Mouse (Mus musculus) CD4-positive, CD25-positive, alpha-beta regulatory T cell, adult 4 months (primary cell): ENCODE measurements around the gene Tnfsf8. TPM values are rescaled to one million over a fixed set of nuclear protein-coding genes. Genes with fewer than 3 reads are reported as not detected.

ENCODE experiments used
- ATAC-seq: one replicate; pipeline ENCODE4 v1.8.0; 2017
- polyA plus RNA-seq, 2 experiments: library from polyadenylated mRNA; unstranded; fragments of 100-300 nt; shearing (Covaris generic); gene quantifications; one replicate each; pipeline ENCODE4 v1.2.1; 2017

The Tnfsf8 gene
- polyA plus RNA-seq = 10 to 100 TPM; 55.6 to 63.7 TPM

DNA sequence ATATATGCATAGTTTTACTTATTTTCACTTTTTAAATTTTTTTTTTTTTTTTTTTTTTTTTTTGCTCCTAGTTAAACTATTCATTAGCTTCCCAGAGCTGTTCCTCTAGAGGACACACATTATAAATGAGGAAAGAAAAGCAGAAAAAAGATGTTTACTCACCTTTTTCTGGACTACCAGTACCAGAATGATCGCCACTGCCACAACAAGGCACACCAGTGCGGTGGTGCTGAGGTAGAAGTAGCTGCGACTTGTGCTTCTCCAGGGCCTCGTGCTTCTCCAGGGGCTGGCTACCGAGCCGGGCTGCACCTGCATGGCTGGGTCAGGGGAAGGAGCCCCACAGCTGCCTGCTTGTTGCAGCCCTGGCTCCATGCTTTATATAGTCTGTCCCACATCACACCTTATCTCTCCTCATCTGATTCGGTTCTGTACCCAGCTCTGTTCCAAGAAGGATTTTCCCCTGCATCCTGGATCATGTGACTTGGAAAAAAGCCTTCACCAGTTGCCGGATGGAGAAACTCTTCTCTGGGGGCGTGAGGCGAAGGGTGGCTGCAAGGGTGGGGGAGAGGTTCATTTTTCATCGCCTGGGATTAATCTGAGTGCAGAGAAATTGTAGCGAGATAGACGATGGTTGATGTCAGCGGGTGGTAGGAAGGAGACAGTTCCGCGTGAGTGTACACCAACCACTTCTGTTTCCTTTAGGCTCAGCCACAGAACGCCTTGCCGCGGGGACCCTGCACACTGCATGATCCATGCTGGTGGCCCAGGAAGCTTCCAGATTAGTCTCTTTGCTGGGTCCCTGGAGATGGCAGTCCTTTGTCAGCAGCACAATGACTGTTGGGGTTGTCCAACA is at the start of gene Tnfsf8:
Gene Tnfsf8 (minus strand): TSS at position 660 of the 853 bp plus-strand sequence.
- peak; percentile 64 for ATAC-seq

DNA sequence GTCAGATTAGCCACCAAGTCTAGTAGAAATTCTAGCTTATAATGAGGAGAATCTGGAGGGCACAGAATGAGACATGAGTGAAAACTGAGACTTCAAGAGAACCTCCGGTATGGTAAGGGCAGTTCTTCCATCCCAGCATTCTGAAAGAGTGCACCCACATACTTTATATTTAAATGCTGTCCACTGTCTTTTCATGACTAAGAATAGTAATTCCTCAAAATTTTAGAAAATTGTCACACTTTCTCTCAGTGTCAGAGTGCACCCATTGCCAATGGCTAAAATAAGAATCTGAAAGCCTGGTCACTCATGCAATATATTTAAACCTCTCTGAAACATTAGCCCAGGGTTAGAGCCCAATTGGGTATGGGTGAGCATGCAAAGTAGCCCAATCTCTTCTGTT is 47.4 kb upstream of the Tnfsf8 start:
- no peak for ATAC-seq

DNA sequence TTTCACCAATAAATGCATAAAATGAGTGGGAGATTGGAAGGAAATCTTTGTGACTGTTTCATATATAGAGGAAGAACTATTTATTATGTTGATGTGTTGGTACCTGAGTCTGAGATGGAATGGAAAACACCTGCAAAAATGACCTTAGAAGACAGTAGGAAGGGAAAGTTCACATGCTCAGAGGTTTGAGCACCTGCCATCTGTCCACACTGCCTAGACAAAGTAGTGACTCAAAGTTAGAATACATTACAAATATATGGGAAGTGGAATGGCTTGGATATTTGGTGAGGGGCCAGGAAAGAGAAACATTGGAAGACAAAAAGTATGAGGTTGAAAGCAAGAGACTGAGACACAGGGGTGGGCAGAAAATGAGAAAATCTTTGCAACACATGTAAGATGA is 46.3 kb upstream of the Tnfsf8 start:
- no peak for ATAC-seq

DNA sequence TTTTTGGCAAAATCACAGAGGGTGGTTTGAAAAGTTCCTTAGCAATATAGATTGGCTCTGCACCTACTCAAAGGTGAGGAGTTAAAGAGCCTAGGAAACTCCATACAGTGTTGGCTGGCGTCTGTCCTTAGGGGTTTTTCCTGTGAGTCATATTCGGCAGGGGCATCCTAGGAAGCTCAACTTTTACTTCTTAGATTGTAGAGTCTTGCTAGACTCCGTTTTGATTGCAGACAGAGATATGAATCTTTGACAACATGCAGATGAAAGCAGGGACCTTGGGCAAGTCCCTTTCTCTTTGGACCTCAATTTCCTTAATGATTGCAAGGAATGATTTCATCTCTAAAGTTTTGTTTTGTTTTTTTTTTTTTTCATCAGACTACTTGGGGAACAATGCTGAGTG is 44.9 kb upstream of the Tnfsf8 start:
- peak; percentile 88 for ATAC-seq

DNA sequence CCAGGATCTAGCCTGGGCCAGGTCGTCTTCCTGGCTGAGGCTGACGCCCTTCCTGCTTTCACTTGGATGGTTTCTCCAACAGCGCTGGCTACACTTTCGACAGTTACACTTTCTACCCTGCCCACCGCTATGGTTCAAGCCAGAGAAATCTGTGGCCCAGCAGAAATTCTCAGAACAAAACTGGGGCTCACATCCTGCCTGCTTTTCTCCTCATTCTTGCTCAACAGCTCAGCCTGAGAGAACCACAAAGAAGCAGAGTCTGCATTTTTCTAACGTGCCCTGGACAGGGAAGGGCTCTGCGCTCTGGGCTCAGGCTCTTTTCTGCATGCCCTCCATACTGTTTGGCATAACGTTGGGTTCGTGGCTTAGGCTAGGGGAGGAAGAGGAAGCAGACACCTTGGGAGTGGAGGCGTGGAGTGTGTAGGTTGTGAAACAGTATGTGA is 38.0 kb upstream of the Tnfsf8 start:
- peak; percentile 70 for ATAC-seq

DNA sequence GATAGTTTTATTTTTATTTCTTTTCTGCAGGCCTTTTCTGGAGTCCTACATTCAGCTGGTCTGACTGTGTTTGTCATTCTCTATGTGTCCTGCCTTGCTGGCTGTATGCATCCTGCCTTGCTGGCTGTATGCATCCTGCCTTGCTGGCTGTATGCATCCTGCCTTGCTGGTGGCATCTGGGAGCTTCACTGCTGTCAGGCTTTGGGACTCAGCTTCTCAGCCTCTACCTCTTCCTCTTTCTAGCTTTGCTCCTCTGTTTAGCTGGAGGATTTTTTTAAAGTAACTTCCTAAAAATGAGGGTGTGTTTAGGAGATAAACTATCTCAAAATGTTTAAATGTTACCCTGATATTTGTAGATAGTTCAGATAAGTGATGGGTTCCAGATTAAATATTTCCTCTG is 36.0 kb upstream of the Tnfsf8 start:
- ATAC-seq = no peak

DNA sequence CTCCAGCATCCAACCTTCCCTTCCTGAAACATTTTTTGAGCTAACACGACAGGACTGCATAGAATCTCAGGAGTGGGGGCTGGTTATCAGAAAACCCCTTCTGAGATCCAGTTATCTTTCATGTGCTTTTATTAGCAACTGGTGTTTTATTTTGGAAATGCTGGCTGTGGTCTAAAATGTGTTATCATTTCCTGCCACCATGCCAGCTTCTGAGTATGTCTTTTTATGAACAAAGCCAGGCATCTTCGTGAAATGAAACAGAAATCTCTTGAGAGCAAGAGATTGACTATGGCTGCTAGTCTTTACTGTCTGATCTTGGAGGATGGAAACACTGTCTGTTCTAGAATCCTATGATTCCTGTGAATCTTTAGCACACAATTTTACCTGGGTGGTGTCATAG is 25.0 kb upstream of the Tnfsf8 start:
- peak; percentile 60 for ATAC-seq

DNA sequence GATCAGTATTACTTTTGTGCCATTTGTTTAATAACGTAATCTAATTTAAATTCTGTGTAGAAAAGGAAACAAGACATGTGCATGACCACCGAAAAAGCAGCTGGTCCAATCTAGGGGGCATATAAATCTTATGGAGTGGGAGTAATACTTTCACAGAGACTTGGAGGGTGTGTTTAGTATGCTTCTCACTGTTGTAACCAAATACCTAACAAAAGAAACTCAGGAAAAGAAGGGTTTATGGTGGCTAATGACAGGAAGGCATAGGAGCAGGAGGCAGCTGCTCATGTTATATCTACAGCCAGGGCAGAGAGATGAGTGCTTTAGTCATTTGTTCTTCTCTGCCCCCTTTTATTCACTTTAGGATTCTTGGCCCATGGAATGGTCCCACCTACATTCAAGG is 15.6 kb upstream of the Tnfsf8 start:
- ATAC-seq = no peak

DNA sequence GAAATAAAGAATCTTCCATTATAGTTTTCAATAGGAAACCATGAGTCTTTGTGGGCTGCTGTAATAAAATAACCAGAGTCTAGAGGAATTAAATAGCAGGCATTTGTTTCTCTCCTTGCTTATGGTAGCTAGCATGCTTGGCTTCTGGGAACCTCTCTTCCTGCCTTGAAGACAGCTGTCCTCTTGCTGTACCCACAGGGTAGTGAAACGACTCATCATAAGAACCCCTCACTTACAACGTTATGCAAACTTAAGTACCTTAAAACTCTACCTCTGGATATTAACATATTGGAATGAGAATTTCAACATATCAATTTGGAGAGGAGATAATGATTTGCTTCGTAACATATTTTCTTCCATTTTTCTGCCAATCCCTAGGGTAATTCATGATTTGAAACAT is 14.3 kb upstream of the Tnfsf8 start:
- ATAC-seq = no peak

DNA sequence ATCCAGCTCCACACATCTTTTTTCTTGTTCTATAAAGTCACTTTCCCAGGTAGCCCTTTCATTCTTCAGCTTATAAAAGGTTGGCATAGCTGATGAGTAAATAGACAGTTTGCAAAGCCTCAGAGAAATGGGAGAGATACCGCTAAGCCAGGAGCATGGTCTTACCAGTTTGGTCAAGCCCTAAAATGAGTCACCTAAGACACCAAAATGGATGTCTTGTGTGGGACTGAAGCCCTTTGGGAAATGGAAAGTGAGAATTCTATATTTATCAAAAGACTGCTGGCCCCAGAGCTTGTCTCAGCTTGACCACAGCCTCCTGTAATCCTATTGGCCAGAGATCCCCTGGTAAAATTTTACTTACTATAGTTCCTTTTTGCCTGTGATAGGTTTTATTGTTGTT is 9.5 kb upstream of the Tnfsf8 start:
- ATAC-seq = no peak

DNA sequence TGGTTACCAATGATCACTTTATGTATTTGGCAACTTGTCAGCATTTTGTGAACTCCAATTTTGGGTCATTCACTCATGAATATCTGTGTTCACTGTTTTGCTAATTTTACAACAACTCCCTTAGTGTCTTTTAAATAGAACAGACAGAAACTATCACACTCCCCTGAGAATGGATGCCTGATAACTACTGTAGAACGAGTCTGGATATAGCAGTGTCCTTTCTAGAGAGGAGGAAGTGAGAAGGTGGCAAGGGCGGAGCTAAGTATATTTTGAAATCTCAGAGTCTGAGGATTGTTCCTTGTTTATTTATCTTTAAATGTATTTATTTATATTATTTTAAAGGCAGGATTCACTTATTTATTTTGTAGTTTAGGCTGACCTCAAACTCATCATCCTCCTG is 7.6 kb upstream of the Tnfsf8 start:
- peak; percentile 73 for ATAC-seq

DNA sequence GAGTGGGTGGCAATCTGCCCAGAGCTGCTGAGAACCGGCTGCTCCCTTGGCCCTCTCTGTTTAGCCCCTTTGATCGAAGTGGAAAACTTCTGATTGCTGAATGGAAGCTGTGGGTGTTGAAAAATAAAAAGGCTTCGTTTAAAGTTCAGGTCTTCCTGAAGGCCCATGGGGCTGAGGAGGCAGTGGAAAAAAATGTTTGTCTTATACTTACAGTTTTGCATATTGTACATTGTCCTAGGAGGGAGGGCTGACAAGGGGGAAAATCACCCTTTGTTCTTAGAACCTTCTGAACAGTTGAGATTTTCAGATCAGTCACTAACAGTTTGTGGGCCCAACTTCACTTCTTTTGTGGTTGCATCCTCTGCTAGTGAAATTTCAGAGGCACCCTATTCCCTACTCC is 1.8 kb upstream of the Tnfsf8 start:
- ATAC-seq = peak; percentile 22

DNA sequence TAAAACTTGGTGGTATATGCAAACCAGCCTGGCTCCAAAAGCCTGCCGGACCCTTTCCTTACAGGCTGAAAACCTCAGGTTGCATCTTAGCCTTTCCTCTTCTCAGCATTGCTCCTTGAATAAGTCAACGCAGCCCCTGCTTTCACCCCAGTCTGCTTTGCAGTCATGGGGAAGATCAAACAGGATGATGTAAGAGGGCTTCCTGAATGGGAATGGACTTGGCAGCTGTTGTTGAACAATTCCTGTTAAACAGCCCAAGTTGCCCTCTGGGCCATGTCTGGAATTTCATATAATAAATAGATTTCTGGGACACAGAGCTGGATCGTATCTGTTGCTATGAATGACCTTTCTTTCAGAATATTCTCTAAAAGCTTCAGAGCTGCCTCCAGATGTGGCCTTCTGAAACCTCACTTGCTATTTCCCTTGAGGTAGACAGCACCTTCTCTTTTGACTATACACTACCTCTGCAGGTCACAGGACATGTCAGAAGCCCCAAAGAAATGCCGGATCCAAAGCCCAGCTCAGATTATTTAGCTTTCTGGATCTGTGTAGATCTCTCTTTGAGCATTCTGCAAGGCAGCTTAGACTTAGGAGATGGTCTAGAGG is 1.0 kb upstream of the Tnfsf8 start:
- no peak for ATAC-seq

DNA sequence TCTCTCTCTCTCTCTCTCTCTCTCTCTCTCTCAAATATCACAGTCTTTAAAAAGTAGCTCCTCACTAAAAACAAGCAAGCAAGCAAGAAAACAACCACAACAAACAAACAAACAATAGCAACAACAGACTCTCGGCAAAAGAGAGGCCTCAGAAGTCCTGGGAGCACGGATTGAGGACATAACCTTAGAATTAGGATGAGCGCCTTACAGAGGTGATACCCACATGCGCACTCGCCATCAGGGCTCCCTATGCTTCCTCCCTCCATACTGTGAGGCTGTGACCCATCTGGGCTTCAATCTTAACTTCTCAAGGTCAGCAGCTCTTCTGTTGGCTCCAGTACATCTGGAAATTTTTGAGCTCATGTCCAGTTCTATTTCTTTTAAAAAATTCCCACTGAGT is 911 bp downstream of the Tnfsf8 start:
- peak; percentile 25 for ATAC-seq

DNA sequence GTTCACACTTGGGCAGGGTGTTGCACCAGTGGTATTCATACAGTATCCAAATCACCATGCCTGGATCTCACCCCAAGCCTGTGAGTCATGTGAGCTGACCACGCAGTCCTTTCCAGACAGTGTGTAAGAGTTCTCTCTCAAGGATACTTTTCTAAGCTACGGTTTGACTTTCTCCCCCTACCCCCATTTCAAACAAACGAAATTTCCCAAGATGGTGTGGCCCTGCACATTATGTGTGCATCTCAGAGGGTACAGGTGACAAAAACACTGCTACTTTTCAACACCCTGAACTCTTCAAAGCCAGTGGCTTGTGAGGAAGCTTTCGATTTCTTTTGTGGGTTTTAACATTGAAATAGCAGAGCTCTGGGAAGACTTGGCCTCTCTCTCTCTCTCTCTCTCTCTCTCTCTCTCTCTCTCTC is 1.4 kb downstream of the Tnfsf8 start:
- ATAC-seq = peak; percentile 35

DNA sequence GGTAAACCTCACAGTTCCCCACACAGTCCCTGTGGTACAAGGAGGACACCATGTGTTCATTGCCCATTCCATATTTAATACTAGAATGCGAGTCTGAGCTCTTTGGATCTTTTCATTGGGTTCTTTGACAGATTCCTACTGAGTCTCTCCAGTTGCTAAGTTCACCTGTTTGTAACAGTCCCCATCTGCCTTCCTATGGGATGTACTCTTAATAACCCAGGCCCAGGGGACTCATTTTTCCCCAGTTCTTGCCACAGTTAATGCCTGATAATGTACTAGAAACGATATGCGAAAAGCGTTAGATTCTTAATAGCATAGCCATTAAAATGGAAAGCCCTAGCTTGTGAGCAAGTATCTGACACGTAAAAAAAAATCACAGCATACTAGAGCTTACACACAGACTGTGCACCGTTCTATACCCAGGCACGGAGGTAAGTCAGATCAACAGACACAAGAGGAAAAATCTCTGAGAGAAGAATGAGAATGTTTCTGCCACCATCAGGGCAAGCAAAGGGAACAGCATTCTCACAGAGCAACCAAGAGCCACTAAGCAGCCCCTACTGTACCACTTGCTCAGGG is 2.4 kb downstream of the Tnfsf8 start:
- no peak for ATAC-seq

DNA sequence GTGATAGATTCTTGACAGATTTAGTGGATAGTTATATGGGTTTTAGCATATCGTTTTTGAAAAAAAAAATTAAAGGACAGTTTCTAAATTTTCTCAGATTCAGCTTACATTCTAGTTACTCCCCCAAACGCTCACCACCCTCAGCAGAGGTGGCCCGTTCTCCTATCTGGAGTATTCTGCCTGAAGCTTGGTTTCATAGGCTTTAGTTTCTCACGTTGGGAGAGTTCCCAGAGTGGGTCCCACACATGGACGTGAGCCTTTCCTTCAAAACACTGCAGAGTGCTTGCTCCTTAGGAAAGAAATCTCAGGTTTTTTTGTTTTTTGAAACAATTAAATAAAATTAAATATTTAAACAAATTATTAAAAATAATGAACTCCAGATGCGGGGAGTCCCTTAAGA is 4.4 kb downstream of the Tnfsf8 start:
- ATAC-seq = no peak

DNA sequence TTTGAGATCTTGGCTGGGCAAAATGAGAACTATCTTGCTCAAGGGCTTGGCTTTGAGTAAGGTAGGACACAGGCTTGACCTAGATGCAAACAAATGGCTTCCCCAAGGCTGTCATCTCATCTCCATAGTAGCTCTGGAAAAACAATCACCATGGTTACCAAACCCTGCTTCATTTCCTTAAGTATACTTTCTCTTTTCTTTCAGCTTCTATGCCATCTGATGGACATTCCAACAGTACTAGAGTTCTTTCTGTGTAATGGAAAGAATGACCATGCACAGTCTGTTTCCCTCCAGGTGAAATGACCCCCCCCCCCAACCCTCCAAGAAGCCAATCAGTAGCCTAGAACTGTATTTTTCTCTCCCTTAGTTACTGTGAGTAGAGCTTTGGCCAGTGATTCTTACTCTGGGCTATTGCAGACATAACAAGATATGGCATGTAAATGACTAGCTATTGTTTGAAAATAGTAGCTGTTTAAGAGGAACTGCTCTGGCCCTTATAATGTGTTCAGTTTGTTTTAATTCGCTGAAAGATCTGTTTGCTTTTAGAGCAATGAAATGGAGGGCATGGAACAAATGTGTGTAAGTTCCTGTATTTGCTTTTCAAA is 7.3 kb downstream of the Tnfsf8 start:
- ATAC-seq = peak; percentile 57

DNA sequence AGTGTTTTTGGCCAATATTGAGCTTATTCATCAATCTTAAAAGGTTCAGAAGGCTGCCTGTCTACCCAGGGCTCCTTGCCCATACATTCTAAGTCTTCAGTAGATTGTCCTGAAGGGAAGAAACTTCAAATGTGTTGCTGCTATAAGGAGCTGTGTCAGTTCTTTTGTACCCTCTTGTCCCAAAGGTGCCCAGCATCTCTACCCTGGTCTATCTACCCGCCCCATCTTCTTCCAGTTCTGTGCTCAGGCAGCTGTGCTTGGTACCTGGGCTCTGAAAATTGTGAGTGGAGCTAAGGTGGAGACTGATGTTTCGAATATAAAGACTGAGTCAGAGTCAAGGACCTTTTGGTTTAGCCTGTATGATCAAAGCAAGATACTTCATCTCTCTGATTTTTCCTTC is 11.1 kb downstream of the Tnfsf8 start:
- no peak for ATAC-seq

DNA sequence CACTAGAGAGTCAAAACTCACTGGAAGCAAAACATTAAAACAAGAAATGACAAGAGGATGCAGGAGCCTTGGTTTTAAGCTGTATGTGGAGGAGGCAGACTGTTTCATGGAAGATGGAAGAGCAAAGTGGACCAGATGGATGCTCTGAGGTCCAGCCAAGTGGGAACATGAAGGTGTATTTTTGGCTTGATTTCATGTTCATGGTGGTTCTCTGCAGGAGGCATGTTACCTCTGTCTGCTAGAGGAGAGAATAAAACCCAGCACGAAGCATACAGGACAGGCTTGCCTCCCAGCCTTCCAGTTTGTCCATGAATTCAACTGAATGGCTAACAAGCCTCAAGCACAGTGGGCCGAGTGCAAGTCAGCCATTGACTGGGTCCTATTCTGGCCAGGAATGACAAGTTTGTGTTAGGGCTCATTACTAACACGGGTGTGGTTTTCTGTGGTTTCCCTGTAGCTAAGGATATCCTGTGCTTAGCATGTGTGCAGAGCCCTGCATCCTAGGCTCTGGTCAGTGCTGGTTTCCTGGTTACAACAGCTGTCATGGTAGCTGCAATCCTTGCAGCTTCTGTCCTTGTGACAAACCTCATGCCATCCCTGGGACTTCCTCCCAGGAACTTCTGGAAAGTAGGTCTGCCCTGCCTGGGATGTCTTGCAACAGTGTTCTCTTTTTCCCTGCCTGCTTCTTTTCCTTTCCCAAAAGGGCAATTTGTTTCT is 14.1 kb downstream of the Tnfsf8 start:
- peak; percentile 69 for ATAC-seq

DNA sequence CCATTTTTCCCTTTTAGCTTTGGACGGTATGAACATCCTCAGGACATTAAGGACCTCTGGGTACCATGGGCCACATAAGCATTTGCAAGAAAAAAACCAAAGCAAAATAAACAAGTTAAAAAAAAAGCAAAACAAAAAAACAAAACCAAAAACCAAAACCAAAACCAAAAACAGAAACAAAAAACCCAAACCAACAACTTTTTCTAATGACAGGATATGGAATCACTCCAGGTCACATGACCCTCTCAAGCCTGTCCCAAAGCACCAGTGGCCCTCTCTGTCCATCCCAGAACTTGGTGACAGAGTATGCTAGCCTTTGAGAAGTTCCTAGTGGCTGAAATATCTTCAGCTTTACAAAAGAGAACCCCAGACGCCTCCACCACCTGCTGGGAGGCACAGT is 15.4 kb downstream of the Tnfsf8 start:
- ATAC-seq = peak; percentile 30

DNA sequence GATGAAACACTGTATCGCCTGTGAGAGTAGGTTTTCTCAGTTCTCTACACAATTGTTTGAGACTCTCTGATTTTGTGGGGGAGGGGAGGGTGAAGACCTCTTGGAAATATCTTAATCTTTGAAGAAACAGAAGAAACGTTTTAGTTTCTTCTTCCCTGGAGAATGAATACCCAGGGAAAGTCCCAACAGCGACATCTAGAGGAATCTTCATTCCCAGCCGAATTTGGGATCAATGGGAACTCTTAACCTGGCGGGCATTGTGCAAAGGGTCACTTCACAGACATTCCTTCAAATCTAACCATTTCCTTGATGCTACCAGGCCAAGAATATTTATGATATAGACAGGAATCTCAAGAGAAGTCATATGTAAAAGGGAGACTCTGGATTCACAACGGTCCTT is 17.2 kb downstream of the Tnfsf8 start:
- no peak for ATAC-seq

DNA sequence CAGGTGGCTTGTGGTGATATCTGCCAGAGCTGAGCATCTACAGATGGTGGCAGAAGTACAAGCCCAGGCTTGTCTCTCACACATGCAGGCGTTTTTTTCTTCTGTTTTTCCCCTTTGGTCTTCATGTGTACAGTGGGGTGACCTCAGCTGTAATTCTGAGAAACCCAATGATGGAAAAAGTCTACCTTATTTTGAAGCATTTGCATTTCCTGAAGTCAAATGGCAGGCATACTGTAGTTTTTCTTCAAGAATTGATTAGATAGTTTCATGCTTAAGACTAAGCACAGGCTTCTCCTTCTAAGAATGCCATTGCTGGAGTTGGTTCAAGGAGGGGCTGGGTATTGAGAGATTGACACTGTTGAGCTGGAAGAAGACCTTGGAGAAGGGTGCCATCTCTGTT is 18.9 kb downstream of the Tnfsf8 start:
- ATAC-seq = peak; percentile 55
